Mouse (Mus musculus): ENCODE data around the gene Unc45a.

Unc45a gene

DNA sequence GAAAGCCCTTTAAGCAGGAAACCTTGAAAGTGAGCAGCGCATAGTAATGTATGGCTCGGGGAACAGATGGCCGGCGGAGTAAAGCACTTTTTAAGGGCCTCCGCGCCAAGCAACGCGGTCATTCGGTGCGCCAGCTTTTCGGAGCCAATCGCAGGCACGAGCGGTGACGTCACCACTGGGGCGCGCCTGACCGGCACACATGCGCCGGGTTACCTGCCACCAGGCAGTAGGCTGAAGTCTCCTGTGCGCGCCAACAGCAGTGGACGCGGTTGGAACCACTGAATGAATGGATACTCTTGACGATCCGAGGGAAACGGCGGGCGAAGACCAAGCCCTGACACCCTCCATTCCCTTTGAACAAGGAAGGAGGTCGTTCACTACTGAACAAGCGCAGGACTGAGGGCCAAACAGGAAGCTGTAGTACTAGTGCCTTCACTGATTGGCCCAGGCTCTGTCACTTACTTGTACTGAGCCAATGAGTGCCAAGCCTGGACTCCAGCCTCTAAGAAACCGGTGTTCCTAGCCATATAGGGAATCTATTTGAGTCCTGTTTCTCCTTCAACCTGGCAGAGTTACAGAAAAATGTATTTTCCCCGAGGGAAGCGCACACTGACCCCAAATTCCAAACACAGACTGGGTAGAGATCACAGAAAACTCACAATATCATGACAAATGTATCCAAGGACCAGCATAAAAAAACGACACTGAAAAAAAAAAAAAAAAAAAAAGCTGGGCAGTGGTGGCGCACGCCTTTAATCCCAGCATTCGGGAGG, 16.6 kb downstream of the Unc45a start, which contains the start of gene Rccd1:
Gene Rccd1 (minus strand): TSS at position 412 of the 773 bp plus-strand sequence.
- DNase-seq = peak; percentile 96

- DNase-seq = no peak
Measured at GRCm38 (mm10) chr7:80323336-80323735, 17.5 kb downstream of the Unc45a start.

DNA sequence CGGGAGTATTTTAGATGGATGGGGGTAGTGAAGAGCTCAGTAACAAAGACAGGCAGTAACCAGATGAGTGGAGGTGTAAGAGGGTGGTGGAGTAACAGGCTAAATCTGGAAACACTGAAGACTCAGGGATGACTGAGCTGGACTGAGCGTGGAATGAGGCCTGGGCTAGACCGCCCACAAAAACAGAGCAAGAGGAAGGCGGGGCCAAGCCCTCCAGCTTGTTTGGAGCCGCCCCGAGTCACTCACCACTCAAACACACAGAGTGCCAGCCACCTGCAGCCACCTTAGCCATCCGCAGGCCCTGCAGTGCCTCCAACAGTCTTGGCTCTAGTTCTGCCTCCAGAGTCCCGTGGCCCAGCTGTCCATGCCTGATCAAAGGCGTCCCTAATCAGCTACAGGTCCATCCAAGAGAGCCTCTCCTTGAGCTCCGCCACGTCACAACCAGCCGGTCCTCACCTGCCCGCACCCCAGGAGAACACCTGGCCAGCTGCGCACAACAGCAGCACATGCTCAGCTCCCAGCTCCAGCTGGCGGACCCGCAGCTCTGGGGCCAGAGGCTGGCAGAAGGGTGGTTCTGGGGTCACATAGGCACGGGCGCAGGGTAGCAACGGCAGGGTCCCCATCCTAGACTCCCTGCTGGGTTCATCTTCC, 20.8 kb downstream of the Unc45a start:
- DNase-seq = no peak

DNA sequence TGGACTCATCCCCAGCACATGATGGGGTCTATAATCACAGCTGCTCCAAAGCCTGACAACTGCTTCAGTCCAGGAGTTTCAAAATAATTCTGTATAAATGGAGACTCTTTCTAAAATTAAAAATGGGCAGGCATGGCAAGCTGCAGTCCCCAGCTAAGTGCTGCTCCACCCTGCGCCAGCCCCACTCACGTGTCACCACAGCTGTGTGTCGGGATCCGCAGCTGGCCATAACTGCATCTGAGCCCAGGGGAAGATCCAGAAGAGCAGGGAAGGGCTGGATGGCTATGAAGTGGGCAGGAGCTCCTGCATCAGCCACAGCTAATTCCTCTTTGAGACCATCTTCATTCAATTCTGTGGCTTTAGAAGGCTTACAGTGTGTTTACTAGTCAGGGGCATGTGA, 22.1 kb downstream of the Unc45a start:
- no peak for DNase-seq

- DNase-seq = no peak
Measured at GRCm38 (mm10) chr7:80317439-80318115, 23.2 kb downstream of the Unc45a start.

DNA sequence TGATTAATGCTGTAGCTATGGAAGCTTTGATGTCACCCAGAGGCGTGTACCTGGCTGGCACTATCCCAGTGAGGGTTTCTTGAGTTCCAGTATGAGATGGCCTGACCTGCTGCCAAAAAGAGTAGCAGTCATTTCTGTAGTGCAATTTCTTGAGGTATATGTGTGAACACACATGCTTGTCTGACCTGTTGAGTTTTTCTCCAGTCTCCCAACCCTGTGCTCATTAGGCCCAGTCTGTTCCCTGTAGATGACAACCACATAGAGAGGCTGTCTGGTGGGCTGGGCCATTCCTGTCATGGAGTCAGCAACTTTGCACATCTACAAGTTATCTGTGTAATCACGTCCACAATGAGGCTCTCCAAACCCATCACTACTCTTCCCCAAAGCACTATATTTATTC, 25.1 kb downstream of the Unc45a start:
- DNase-seq = no peak

DNA sequence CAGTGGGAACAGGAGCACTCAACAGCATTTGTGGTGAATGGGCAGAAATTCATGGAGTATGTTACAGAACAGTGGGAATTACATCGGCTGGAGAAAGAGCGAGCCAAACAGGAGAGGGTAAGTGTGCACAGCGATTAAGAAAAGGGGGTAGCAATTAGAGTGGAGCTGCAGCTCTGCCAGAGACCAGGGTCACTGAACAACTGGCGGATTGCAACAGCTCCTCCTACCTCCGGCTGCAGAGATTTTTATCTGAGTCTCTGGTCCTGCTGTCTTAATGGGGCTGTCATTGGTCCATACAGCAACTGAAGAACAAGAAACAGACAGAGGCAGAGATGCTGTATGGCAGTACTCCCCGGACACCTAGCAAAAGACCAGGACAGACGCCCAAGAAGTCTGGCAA, 30.0 kb downstream of the Unc45a start:
- no peak for DNase-seq

- DNase-seq = no peak
Measured at GRCm38 (mm10) chr7:80307766-80308165, 33.0 kb downstream of the Unc45a start.

GRCm38 (mm10) chr7:80301522-80301921, 39.3 kb downstream of the Unc45a start:
- no peak for DNase-seq

GRCm38 (mm10) chr7:80299568-80299967, 41.2 kb downstream of the Unc45a start:
- no peak for DNase-seq

- DNase-seq = no peak
Measured at GRCm38 (mm10) chr7:80298754-80299153, 42.1 kb downstream of the Unc45a start.

GRCm38 (mm10) chr7:80297041-80297440, 43.8 kb downstream of the Unc45a start:
- no peak for DNase-seq

GRCm38 (mm10) chr7:80296462-80296861, 44.3 kb downstream of the Unc45a start:
- no peak for DNase-seq

GRCm38 (mm10) chr7:80294764-80295648, 45.8 kb downstream of the Unc45a start:
- DNase-seq = no peak

- DNase-seq = peak; percentile 98
Measured at GRCm38 (mm10) chr7:80294062-80294763, 46.6 kb downstream of the Unc45a start, which contains the start of gene Prc1. Gene Prc1, plus strand, starts transcription at chr7:80294450.

- no peak for DNase-seq
Measured at GRCm38 (mm10) chr7:80287736-80288135, 53.1 kb downstream of the Unc45a start.

- no peak for DNase-seq
Measured at GRCm38 (mm10) chr7:80285725-80286124, 55.1 kb downstream of the Unc45a start.

GRCm38 (mm10) chr7:80284391-80284790, 56.4 kb downstream of the Unc45a start:
- DNase-seq = no peak

GRCm38 (mm10) chr7:80283226-80283918, 57.4 kb downstream of the Unc45a start:
- DNase-seq = no peak

DNA sequence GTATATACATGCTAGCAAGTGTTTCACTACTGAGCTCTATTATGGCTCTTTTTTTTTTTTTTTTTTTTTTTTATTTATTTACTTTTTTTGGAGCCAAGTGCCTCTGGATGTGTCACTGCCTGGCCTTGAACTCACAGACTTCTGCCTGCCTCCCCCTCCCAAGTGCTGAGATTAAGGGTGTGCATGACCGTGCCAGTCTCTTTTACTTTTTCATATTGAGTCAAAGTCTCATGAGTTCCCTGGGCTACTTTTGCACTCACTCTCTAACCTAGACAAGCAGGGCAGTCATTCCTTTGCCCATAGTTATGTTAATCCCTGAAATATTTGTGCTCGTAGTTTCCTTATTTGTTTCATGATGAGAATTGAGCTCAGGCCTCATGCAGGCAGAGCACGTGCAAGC, 59.2 kb downstream of the Unc45a start:
- DNase-seq = no peak

- no peak for DNase-seq
Measured at GRCm38 (mm10) chr7:80280998-80281397, 59.8 kb downstream of the Unc45a start.
